Mouse (Mus musculus): ENCODE data around the gene Tesc.

GRCm38 (mm10) chr5:118050743-118051142 is 23.2 kb downstream of the Tesc start:
- TF ChIP-seq CTCF (IDR thresholded peaks at IDR 0.05; ENCODE audit: low read depth, low read length): no peak
- no peak for TF ChIP-seq GATA1 (IDR thresholded peaks at IDR 0.05; ENCODE audit: borderline replicate concordance, low read length)
- TF ChIP-seq TAL1 (conservative IDR thresholded peaks at IDR 0.05; ENCODE audit: low read depth, low read length): no peak
